Mouse (Mus musculus): ENCODE measurements at regions not wholly inside any gene's neighbourhood (a gene's known extent, or its start where the extent isn't known, plus 50 kb on each side); places are given as distances from the start of the nearest gene placed in this dataset.

- no peak for DNase-seq
These were observed 129.9 kb upstream of the Fmo9 start for GRCm38 (mm10) chr1:166811341-166812071.

- no peak for DNase-seq
These were observed 130.4 kb upstream of the Fmo9 start for GRCm38 (mm10) chr1:166812072-166812461.

GRCm38 (mm10) chr1:166812920-166813439 is 131.3 kb upstream of the Fmo9 start:
- no peak for DNase-seq

GRCm38 (mm10) chr1:166817927-166818326 is 136.3 kb upstream of the Fmo9 start:
- DNase-seq, result no peak

- no peak for DNase-seq
These were observed 137.0 kb upstream of the Fmo9 start for GRCm38 (mm10) chr1:166818682-166819081.

GRCm38 (mm10) chr1:166819420-166819819 is 137.8 kb upstream of the Fmo9 start:
- no peak for DNase-seq

- DNase-seq, result no peak
These were observed 138.4 kb upstream of the Fmo9 start for GRCm38 (mm10) chr1:166820050-166820449.

- no peak for DNase-seq
These were observed 139.5 kb upstream of the Fmo9 start for GRCm38 (mm10) chr1:166821146-166821545.

GRCm38 (mm10) chr1:166837299-166837698 is 155.7 kb upstream of the Fmo9 start:
- no peak for DNase-seq

GRCm38 (mm10) chr1:166839833-166840232 is 158.2 kb upstream of the Fmo9 start:
- no peak for DNase-seq

- DNase-seq, result peak; percentile 14 to 47
These were observed 157.8 kb upstream of the Fam78b start for GRCm38 (mm10) chr1:166843397-166843877.

GRCm38 (mm10) chr1:166846566-166846965 is 154.7 kb upstream of the Fam78b start:
- DNase-seq, result no peak

GRCm38 (mm10) chr1:166847233-166847632 is 154.0 kb upstream of the Fam78b start:
- no peak for DNase-seq

- DNase-seq, result peak; percentile 4 to 5
These were observed 153.1 kb upstream of the Fam78b start for GRCm38 (mm10) chr1:166848015-166848535.

GRCm38 (mm10) chr1:166855988-166856387 is 145.2 kb upstream of the Fam78b start:
- no peak for DNase-seq

GRCm38 (mm10) chr1:166866256-166866655 is 135.0 kb upstream of the Fam78b start:
- DNase-seq, result no peak

GRCm38 (mm10) chr1:166871258-166871657 is 130.0 kb upstream of the Fam78b start:
- DNase-seq, result no peak

GRCm38 (mm10) chr1:166876452-166876851 is 124.8 kb upstream of the Fam78b start:
- no peak for DNase-seq

GRCm38 (mm10) chr1:166883215-166883614 is 118.0 kb upstream of the Fam78b start:
- no peak for DNase-seq

- no peak for DNase-seq
These were observed 105.3 kb upstream of the Fam78b start for GRCm38 (mm10) chr1:166895945-166896344.

- DNase-seq, result no peak
These were observed 102.5 kb upstream of the Fam78b start for GRCm38 (mm10) chr1:166898741-166899140.

- DNase-seq, result no peak
These were observed 102.0 kb upstream of the Fam78b start for GRCm38 (mm10) chr1:166899238-166899637.

GRCm38 (mm10) chr1:166900028-166900427 is 101.2 kb upstream of the Fam78b start:
- DNase-seq, result no peak

GRCm38 (mm10) chr1:166900441-166901161 is 100.6 kb upstream of the Fam78b start:
- peak; percentile 41 to 58 for DNase-seq

Data from kidney, postnatal 4 days (tissue).